Mouse (Mus musculus) cortical plate, adult 2 months (tissue): ENCODE measurements at regions not wholly inside any gene's neighbourhood (a gene's known extent, or its start where the extent isn't known, plus 50 kb on each side); places are given as distances from the start of the nearest gene placed in this dataset.

Source experiments
- CTCF ChIP-seq: fragments of 200-500 bp; IDR thresholded peaks from 2 replicates; pipeline ENCODE4 v1.5.1; 2011; ENCODE audit warnings: mild to moderate bottlenecking, control low read depth, low read length; ENCODE audit not compliant: insufficient read depth; ENCODE audit errors: extremely low read depth
- POLR2A ChIP-seq: fragments of 200-500 bp; IDR thresholded peaks from 2 replicates; pipeline ENCODE4 v1.6.1; 2011; ENCODE audit warnings: mild to moderate bottlenecking, low read length, control low read depth; ENCODE audit not compliant: insufficient read depth; ENCODE audit errors: extremely low read depth

DNA sequence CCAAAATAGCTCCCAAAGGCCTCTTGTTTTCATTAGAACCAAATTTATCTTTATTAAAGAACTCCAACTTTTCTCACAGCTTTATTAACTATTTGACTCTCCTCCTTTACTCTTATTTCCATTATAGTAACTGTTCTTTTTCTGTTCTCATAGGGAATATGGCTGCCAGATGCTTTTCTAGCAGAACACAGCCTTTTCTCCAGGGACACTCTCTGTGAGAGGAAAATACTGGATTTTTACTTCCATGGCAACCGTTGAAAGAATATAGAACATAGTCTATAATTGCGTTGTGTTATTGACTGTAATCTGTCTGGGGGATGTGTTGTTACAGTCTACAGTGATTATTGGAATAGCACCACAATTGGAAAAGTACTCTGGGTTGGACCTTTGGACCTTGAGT is 87.1 kb upstream of the Gm5148 start:
- TF ChIP-seq CTCF, result no peak
- no peak for TF ChIP-seq POLR2A
